ENCODE assay signal across 11 mouse cellular contexts in the genomic region with DNA sequence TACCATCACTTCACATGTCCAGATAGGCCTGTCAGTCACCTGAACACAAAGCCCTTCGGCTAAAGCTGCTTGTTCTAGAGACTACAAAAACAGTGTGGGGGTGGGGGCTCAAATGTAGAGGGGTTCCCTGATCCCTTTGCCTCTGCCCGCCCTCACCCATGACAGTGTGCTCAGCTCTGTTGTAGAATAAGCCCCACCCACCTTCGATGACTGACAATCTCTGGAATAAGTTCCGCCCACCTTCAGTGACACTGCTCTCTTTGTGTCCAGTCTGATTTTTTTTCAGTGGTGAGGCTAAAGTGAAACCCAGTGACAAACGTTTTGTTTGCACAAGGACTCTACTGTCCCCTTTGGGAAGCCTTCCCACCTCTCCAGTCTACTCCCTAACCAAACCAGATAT. TPM values are rescaled to one million over a fixed set of nuclear protein-coding genes. Genes with fewer than 3 reads are reported as not detected.
DNase-seq lines count a peak whose midpoint lies in the region; ATAC-seq and TF ChIP-seq lines count a peak whose summit lies in the region.
"Had no signal": no experiment of that assay in that cellular context is flagged by ENCODE, and none has a peak within 500 bp of the region (broad histone marks: within the 10 kb centered on the region; RNA-seq: fewer than 3 reads in every experiment).

No protein-coding gene starts in this region.

- H3K27me3 ChIP-seq in hindbrain, embryonic 13.5 days, result no peaks in the 10 kb centered on the region
- no peaks in the 10 kb centered on the region for H3K27me3 ChIP-seq in neural tube, embryonic 13.5 days

- no peaks in the 10 kb centered on the region for H3K36me3 ChIP-seq in hindbrain, embryonic 13.5 days
- H3K36me3 ChIP-seq in neural tube, embryonic 13.5 days, result no peaks in the 10 kb centered on the region

- WGBS in hindbrain, embryonic 13.5 days, result 47% methylated on average over 5 of the region's 5 CpGs
- WGBS in neural tube, embryonic 13.5 days, result 64% methylated on average over 5 of the region's 5 CpGs

- intact Hi-C loops in left cerebral cortex, adult 2 months (cut with DNase I), result no loop called here
- intact Hi-C loops in left cerebral cortex, postnatal 36 days (cut with DNase I), result no loop called here

- peak; percentile 36 for DNase-seq in cerebellum, adult 9-10 months
- DNase-seq in cerebellum, adult 11 months, result no peak
- DNase-seq in left cerebral cortex, adult 2 months (ENCODE audit: extremely low spot score in 1 of 2, low spot score in 2 of 2), result no peak
- no peak for DNase-seq in left cerebral cortex, postnatal 36 days (ENCODE audit: low spot score in 2 of 2)
- no peak for DNase-seq in adrenal gland, adult 18-20 months (ENCODE audit: low spot score in 2 of 2)
- DNase-seq: left cerebral cortex, postnatal 4 days; spleen, adult 18-20 months had no signal

- H3K4me2 ChIP-seq in hindbrain, embryonic 13.5 days, result no peak overlapping the region
- no peak overlapping the region for H3K4me2 ChIP-seq in neural tube, embryonic 13.5 days

- no peak overlapping the region for H3K9ac ChIP-seq in hindbrain, embryonic 13.5 days
- no peak overlapping the region for H3K9ac ChIP-seq in neural tube, embryonic 13.5 days

- no peak for TF ChIP-seq CTCF in left cerebral cortex, adult 2 months (IDR thresholded peaks at IDR 0.05)

- H3K4me1 ChIP-seq in hindbrain, embryonic 13.5 days (replicated peaks), result peaks cover 49% of the 10 kb centered on the region
- peaks cover 40% of the 10 kb centered on the region for H3K4me1 ChIP-seq in neural tube, embryonic 13.5 days (replicated peaks)

- H3K4me3 ChIP-seq in left cerebral cortex, adult 2 months, result no peak overlapping the region
- no peak overlapping the region for H3K4me3 ChIP-seq in hindbrain, embryonic 13.5 days
- no peak overlapping the region for H3K4me3 ChIP-seq in neural tube, embryonic 13.5 days

- no peak for ATAC-seq in hindbrain, embryonic 13.5 days (ENCODE audit: low FRiP score)
- ATAC-seq in neural tube, embryonic 13.5 days (ENCODE audit: low read depth), result peak; percentile 29; the same call in 1 of the 2 replicates
- ATAC-seq in megakaryocyte-erythroid progenitor cell, adult 5-6 weeks (replicated peaks; ENCODE audit: low FRiP score, low TSS enrichment, poor library complexity, severe bottlenecking), result no peak

- peak overlapping the region; percentile 8; the same call in 1 of the 2 replicates for H3K27ac ChIP-seq in left cerebral cortex, adult 2 months
- H3K27ac ChIP-seq in hindbrain, embryonic 13.5 days, result peak overlapping the region; percentile 85; the same call in 1 of the 2 replicates
- H3K27ac ChIP-seq in neural tube, embryonic 13.5 days (replicated peaks), result peak overlapping the region; percentile 84

- no peaks in the 10 kb centered on the region for H3K9me3 ChIP-seq in hindbrain, embryonic 13.5 days
- no peaks in the 10 kb centered on the region for H3K9me3 ChIP-seq in neural tube, embryonic 13.5 days

RNA-seq across cellular contexts. Expression of gene Kcna6, which starts 26.1 kb away (rescaled TPM):
- total RNA-seq in left cerebral cortex, adult 2 months (2021), result 10 to 100 TPM; 56.3 to 65.4 TPM
- 10 to 100 TPM; 61.4 to 72.1 TPM for total RNA-seq in left cerebral cortex, postnatal 36 days (2021)
- 9.7 and 10.2 TPM in 2 replicates for polyA plus RNA-seq in hindbrain, embryonic 13.5 days (2015; fragmentation: Nextera tagmentation; extraction: Ambion mirVana)
- polyA plus RNA-seq in neural tube, embryonic 13.5 days (2015; fragmentation: Nextera tagmentation; extraction: Ambion mirVana), result 19.9 and 26.1 TPM in 2 replicates
- total RNA-seq in adrenal gland, adult 18-20 months (2021), result 1 to 10 TPM in 1 of 2 experiments, under 1 TPM in 1; 0.46 to 1.3 TPM
- total RNA-seq in megakaryocyte-erythroid progenitor cell, adult 5-6 weeks (2014; fragmentation: Nextera tagmentation), result not detected in 2 replicates
- total RNA-seq in megakaryocyte-erythroid progenitor cell, adult 5-6 weeks (2017), result not detected in 2 replicates
- total RNA-seq: hematopoietic stem cell, adult 5-6 weeks had no signal

Comparison
In these comparisons a context has a peak if more than half of its experiments do, and no peak if none do; other contexts are left out.
1. H3K27ac ChIP-seq: peak in every context shown above with its lines; median percentile 85 in hindbrain, embryonic 13.5 days; 84 in neural tube, embryonic 13.5 days; 8 in left cerebral cortex, adult 2 months.
2. RNA of gene Kcna6, which starts 26.1 kb away (total RNA-seq): 61.4 to 72.1 TPM in left cerebral cortex, postnatal 36 days and 56.3 to 65.4 TPM in left cerebral cortex, adult 2 months; 0.46 to 1.3 TPM in adrenal gland, adult 18-20 months and not detected in megakaryocyte-erythroid progenitor cell, adult 5-6 weeks; every median in the first group is over 10 times any median in the second.